Mouse (Mus musculus): ENCODE data around the gene Fam163a. TPM values are rescaled to one million over a fixed set of nuclear protein-coding genes. Genes with fewer than 3 reads are reported as not detected.
"Not testable (repeated sequence)": the region's sequence is repeated elsewhere in the genome, so short reads cannot be mapped to it uniquely, and the experiment has no call there.

The Fam163a gene
- polyA plus RNA-seq (2016; fragmentation: Nextera tagmentation; extraction: Ambion mirVana) = 4.9 and 7.7 TPM in 2 replicates

- Histone ChIP-seq H3K27me3 (ENCODE audit: insufficient read depth, poor library complexity, severe bottlenecking) (peaks cover 61% of the 10 kb centered on the region), H3K27ac (peak within 1 kb of the TSS; percentile 82)
- under 1% methylated on average over 44 of the region's 44 CpGs for WGBS
Measured at GRCm38 (mm10) chr1:156204656-156205131, at the start of gene Fam163a. TSS of gene Fam163a (minus strand) at chr1:156205026.

DNA sequence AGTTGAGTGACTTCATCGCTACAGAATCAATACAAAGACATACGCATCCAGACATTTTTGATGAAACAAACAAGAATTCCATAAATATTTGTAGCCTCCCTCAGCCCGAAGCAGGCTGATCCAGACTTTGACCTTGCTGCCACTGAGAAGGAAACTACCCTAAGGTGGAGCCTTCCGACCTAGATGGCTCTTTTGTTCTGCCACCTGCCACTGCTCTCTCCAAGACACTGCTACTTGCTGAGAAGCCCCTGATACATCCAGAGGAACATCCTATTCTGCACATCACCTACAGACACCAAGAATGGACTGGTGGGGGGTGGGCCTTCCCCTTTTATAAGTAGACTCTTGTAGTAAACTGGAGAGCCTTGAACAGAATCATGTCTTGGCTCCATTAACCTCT, 46.3 kb upstream of the Fam163a start:
- 86% methylated on average over 4 of the region's 4 CpGs for WGBS
- not testable (repeated sequence) for H3K27me3 ChIP-seq (ENCODE audit: insufficient read depth, poor library complexity, severe bottlenecking); H3K9me3 ChIP-seq; DNase-seq (ENCODE audit: low spot score); H3K4me3 ChIP-seq; H3K27ac ChIP-seq; H3K4me1 ChIP-seq (replicated peaks); H3K36me3 ChIP-seq

More at GRCm38 (mm10) chr1:156204656-156205131, at the start of gene Fam163a:
- Histone ChIP-seq H3K4me1 (replicated peaks) (peaks cover 29% of the 10 kb centered on the region), H3K4me3 (peak within 1 kb of the TSS; percentile 58), H3K9me3 (0 out of 2 replicates have a peak, but pooled peaks cover 2% of the 10 kb centered on the region), H3K36me3 (no peaks in the 10 kb centered on the region)
- DNase-seq (ENCODE audit: low spot score) = peak; percentile 61

- no peak overlapping the region for H3K4me3 ChIP-seq
- no peaks in the 10 kb centered on the region for H3K27me3 ChIP-seq (ENCODE audit: insufficient read depth, poor library complexity, severe bottlenecking)
- no peak for DNase-seq (ENCODE audit: low spot score)
- no peaks in the 10 kb centered on the region for H3K36me3 ChIP-seq
- WGBS = 86% methylated on average over 3 of the region's 3 CpGs
- no peak overlapping the region for H3K27ac ChIP-seq
- H3K9me3 ChIP-seq = no peaks in the 10 kb centered on the region
- H3K4me1 ChIP-seq (replicated peaks) = no peaks in the 10 kb centered on the region
Measured at GRCm38 (mm10) chr1:156247893-156248292, 43.1 kb upstream of the Fam163a start.

GRCm38 (mm10) chr1:156241713-156242348, 37.0 kb upstream of the Fam163a start:
- Histone ChIP-seq H3K36me3 (no peaks in the 10 kb centered on the region), H3K4me1 (replicated peaks) (no peaks in the 10 kb centered on the region), H3K27ac (no peak overlapping the region), H3K27me3 (ENCODE audit: insufficient read depth, poor library complexity, severe bottlenecking) (no peaks in the 10 kb centered on the region), H3K9me3 (no peaks in the 10 kb centered on the region), H3K4me3 (no peak overlapping the region)
- WGBS = 10% methylated on average over 14 of the region's 14 CpGs
- DNase-seq (ENCODE audit: low spot score) = peak; percentile 65

DNA sequence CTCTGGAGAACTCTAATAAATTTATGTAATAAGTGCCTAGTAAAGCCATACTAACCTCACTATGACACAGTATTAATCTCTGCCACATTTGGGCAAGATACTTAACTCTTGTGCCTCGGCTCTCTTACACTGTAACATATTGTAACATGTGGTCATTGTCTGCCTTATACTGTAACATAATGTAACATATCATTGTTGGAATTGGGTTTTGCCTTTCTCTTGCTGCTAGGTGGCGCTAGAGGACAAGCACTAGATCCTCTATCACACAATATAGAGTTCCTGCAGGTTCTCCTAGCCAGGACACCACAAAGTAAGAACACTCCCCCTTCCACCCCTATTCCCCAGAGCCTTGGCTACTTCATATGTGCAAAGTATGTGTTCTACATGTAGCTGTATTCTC, 36.2 kb upstream of the Fam163a start:
- Histone ChIP-seq H3K27ac (no peak overlapping the region), H3K9me3 (no peaks in the 10 kb centered on the region), H3K4me3 (no peak overlapping the region), H3K27me3 (ENCODE audit: insufficient read depth, poor library complexity, severe bottlenecking) (no peaks in the 10 kb centered on the region), H3K4me1 (replicated peaks) (no peaks in the 10 kb centered on the region), H3K36me3 (no peaks in the 10 kb centered on the region)
- DNase-seq (ENCODE audit: low spot score) = no peak
- WGBS = 43% methylated on average over 2 of the region's 2 CpGs

- Histone ChIP-seq H3K27ac (0 out of 2 replicates have a peak overlapping the region, but pooled peaks have one; percentile 40), H3K27me3 (ENCODE audit: insufficient read depth, poor library complexity, severe bottlenecking) (no peaks in the 10 kb centered on the region), H3K36me3 (no peaks in the 10 kb centered on the region), H3K9me3 (no peaks in the 10 kb centered on the region), H3K4me1 (replicated peaks) (peaks cover 25% of the 10 kb centered on the region), H3K4me3 (no peak overlapping the region)
- DNase-seq (ENCODE audit: low spot score) = no peak
- 86% methylated on average over 6 of the region's 6 CpGs for WGBS
Measured at GRCm38 (mm10) chr1:156231122-156231521, 26.3 kb upstream of the Fam163a start.

- peak overlapping the region; percentile 42; the same call in 1 of the 2 replicates for H3K27ac ChIP-seq
- no peaks in the 10 kb centered on the region for H3K36me3 ChIP-seq
- H3K9me3 ChIP-seq = no peaks in the 10 kb centered on the region
- H3K4me3 ChIP-seq = no peak overlapping the region
- no peaks in the 10 kb centered on the region for H3K27me3 ChIP-seq (ENCODE audit: insufficient read depth, poor library complexity, severe bottlenecking)
- DNase-seq (ENCODE audit: low spot score) = peak; percentile 33
- 46% methylated on average over 9 of the region's 9 CpGs for WGBS
- peaks cover 25% of the 10 kb centered on the region for H3K4me1 ChIP-seq (replicated peaks)
Measured at GRCm38 (mm10) chr1:156230339-156231089, 25.7 kb upstream of the Fam163a start.

DNA sequence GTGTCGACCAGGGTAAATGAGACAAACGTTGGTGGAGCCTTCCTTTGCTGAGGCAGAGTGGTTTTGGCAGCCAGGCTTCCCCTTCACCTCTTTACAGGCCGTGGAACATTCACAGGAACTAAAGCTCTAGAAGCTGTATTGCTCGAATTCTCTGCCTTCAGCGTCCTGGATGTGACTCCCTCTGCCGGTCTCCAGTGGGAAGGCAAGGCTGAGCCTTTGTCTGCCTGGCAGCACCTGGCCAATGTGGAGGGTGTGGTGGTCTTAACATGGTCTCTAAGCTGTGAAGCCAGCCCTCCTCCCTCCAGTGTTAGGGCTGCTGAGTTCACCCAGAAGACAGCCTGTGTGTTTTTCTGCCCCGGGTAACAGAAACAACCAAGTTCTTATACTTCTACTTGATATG, 24.6 kb upstream of the Fam163a start:
- 42% methylated on average over 7 of the region's 7 CpGs for WGBS
- no peak overlapping the region for H3K4me3 ChIP-seq
- 0 out of 2 replicates have a peak overlapping the region, but pooled peaks have one; percentile 23 for H3K27ac ChIP-seq
- H3K36me3 ChIP-seq = no peaks in the 10 kb centered on the region
- H3K4me1 ChIP-seq (replicated peaks) = peaks cover 25% of the 10 kb centered on the region
- H3K27me3 ChIP-seq (ENCODE audit: insufficient read depth, poor library complexity, severe bottlenecking) = no peaks in the 10 kb centered on the region
- no peaks in the 10 kb centered on the region for H3K9me3 ChIP-seq
- DNase-seq (ENCODE audit: low spot score) = peak; percentile 70

DNA sequence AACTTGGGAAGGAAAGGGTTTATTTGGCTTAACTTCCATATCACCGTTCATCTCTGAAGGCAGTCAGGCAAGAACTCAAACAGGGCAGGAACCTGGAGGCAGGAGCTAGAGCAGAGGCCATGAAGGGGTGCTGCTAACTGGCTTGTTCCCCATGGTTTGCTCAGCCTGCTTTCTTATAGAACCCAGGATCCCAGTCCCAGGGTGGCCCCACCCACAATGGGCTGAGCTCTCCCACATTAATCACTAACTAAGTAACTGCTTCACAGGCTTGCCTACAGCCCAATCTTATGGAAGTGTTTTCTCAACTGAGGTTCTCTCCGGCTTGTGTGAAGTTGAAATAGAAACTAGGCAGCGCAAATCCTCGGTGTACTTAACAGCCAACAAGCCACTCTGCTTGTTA, 23.9 kb upstream of the Fam163a start:
- WGBS = 83% methylated on average over 4 of the region's 4 CpGs
- DNase-seq (ENCODE audit: low spot score) = no peak

DNA sequence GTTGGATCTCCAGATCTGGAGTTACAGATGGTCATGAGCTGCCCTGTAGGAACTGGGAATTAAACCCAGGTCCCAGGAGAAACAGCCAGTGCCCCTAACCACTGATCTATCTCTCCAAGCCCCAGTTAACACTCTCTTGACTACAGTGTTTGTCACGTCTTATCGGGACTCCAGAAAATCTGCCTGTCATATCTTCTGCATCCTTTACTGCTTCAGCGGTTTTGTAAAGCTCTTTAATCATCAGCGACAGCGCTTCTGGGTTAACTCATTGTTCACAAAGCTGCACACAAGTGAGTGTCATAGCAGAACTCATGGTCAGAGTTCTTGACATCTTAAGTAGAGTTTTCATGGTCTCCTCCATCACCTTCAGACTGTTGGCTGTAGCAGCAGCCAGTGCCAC, 22.1 kb upstream of the Fam163a start:
- 81% methylated on average over 5 of the region's 5 CpGs for WGBS
- peaks cover 36% of the 10 kb centered on the region for H3K4me1 ChIP-seq (replicated peaks)
- no peaks in the 10 kb centered on the region for H3K27me3 ChIP-seq (ENCODE audit: insufficient read depth, poor library complexity, severe bottlenecking)
- no peak overlapping the region for H3K27ac ChIP-seq
- no peak overlapping the region for H3K4me3 ChIP-seq
- no peaks in the 10 kb centered on the region for H3K36me3 ChIP-seq
- DNase-seq (ENCODE audit: low spot score) = no peak
- no peaks in the 10 kb centered on the region for H3K9me3 ChIP-seq

More for the DNA sequence above, 23.9 kb upstream of the Fam163a start:
- Histone ChIP-seq H3K9me3 (no peaks in the 10 kb centered on the region), H3K4me3 (no peak overlapping the region), H3K27me3 (ENCODE audit: insufficient read depth, poor library complexity, severe bottlenecking) (no peaks in the 10 kb centered on the region), H3K4me1 (replicated peaks) (peaks cover 25% of the 10 kb centered on the region), H3K27ac (no peak overlapping the region), H3K36me3 (no peaks in the 10 kb centered on the region)

DNA sequence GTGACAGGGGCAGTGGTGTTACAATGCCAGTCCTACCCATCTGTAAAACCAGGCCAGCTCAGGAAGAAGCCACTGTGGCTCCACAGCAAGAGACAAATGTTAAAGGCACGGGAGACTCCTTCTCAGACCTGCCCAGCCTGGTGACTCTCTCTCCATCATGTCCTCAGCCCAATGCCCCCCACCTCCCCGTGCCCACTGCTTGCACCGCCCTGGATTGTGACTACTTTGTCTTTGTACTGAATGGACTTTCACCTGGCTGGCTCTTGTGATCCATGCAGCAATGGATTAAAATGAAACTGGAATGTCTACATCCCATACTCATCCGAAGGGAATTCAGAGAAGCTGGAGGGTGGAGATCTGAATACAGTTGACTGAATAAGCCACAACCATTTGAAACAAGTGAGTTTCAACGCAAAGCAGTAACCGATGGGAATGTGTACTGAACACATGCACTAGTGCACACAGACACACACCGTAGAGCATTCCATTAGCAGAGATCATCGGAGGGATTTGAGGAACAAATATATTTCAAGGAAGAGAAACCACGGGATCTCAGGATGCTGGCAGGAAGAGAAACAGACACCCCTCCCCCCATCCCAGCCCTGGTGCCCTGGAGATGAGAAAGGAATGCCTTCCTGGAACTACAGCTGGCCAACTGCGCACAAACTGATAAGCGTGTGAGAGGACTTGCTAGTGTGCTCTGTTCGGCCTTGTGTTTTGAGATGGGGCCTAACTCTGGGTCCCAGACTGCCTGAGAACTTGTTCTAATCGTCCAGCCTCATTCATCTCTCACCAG, 17.6 kb upstream of the Fam163a start:
- H3K27me3 ChIP-seq (ENCODE audit: insufficient read depth, poor library complexity, severe bottlenecking) = no peaks in the 10 kb centered on the region
- H3K36me3 ChIP-seq = no peaks in the 10 kb centered on the region
- peak overlapping the region; percentile 82 for H3K27ac ChIP-seq
- no peaks in the 10 kb centered on the region for H3K9me3 ChIP-seq
- 51% methylated on average over 13 of the region's 13 CpGs for whole genome bisulfite sequencing
- DNase-seq (ENCODE audit: low spot score) = peak; percentile 61
- H3K4me1 ChIP-seq (replicated peaks) = peaks cover 35% of the 10 kb centered on the region
- no peak overlapping the region for H3K4me3 ChIP-seq

DNA sequence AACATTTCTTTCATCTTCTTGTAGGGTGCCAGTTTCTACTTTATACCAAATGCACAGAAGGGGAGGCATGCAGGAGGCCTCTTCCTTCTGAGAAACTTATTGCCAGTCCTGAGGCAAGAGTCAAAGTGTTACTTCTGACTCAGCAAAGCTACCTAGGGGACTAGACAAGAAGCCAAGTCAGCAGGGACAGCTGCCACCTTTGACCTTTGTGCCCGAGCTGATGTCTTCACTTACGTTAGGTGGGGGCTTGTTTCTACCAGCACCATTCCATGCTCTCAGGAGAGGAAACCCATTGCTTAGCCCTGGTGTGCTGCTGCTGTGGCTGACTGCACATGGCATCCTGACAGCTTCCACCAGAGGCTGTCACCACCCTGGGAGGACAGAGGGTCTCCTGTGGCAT, 16.5 kb upstream of the Fam163a start:
- no peak overlapping the region for H3K4me3 ChIP-seq
- WGBS = 19% methylated on average over 2 of the region's 2 CpGs
- peak overlapping the region; percentile 82 for H3K27ac ChIP-seq

More for the DNA sequence above, 16.5 kb upstream of the Fam163a start:
- no peaks in the 10 kb centered on the region for H3K36me3 ChIP-seq
- no peak for DNase-seq (ENCODE audit: low spot score)
- no peaks in the 10 kb centered on the region for H3K27me3 ChIP-seq (ENCODE audit: insufficient read depth, poor library complexity, severe bottlenecking)
- H3K4me1 ChIP-seq (replicated peaks) = peaks cover 38% of the 10 kb centered on the region
- H3K9me3 ChIP-seq = no peaks in the 10 kb centered on the region
